Mouse (Mus musculus) embryonic facial prominence, embryonic 11.5 days (tissue): Measurements from ENCODE around the gene Kcnd3. TPM values are rescaled to one million over a fixed set of nuclear protein-coding genes. Genes with fewer than 3 reads are reported as not detected.

Experiments
- ATAC-seq: fragments of 200-750 bp; cut with Nextera tagmentation; replicated peaks from 2 replicates; pipeline ENCODE4 v1.8.0; 2017; ENCODE audit warnings: low read depth; ENCODE audit not compliant: insufficient number of reproducible peaks, low FRiP score, low TSS enrichment
- DNase-seq: peaks from one replicate; pipeline ENCODE4 v3.0.0-alpha.2; 2015; ENCODE audit warnings: low spot score
- H3K27ac ChIP-seq: fragments of 300-500 bp; sonication (generic); replicated peaks from 2 replicates; pipeline ENCODE4 v1.5.1; 2014; ENCODE audit warnings: mild to moderate bottlenecking, low read depth, low read length, control low read depth
- H3K27me3 ChIP-seq: fragments of 300-500 bp; sonication (generic); 2 replicates; pipeline ENCODE4 v1.6.1; 2014; ENCODE audit warnings: mild to moderate bottlenecking, low read length, moderate library complexity, mixed read lengths; ENCODE audit not compliant: control insufficient read depth, insufficient read depth
- H3K36me3 ChIP-seq: fragments of 300-500 bp; sonication (generic); replicated peaks from 2 replicates; pipeline ENCODE4 v1.6.1; 2014; ENCODE audit warnings: low read depth, mild to moderate bottlenecking, low read length, moderate library complexity, mixed read lengths; ENCODE audit not compliant: control insufficient read depth, insufficient read depth
- H3K4me1 ChIP-seq: fragments of 300-500 bp; sonication (generic); 2 replicates; pipeline ENCODE4 v1.6.1; 2014; ENCODE audit warnings: low read length, mixed read lengths; ENCODE audit not compliant: control insufficient read depth, insufficient read depth
- H3K4me2 ChIP-seq: fragments of 300-500 bp; sonication (generic); 2 replicates; pipeline ENCODE4 v1.6.1; 2014; ENCODE audit warnings: low read depth, mild to moderate bottlenecking, control low read depth, low read length, moderate library complexity
- H3K4me3 ChIP-seq: fragments of 300-500 bp; sonication (generic); 2 replicates; pipeline ENCODE4 v1.5.1; 2014; ENCODE audit warnings: low read depth, low read length, control low read depth
- H3K9ac ChIP-seq: fragments of 300-500 bp; sonication (generic); replicated peaks from 2 replicates; pipeline ENCODE4 v1.6.1; 2014; ENCODE audit warnings: mild to moderate bottlenecking, control low read depth, low read length
- H3K9me3 ChIP-seq: fragments of 300-500 bp; sonication (generic); replicated peaks from 2 replicates; pipeline ENCODE4 v1.6.1; 2016; ENCODE audit warnings: mild to moderate bottlenecking, low read length, inconsistent platforms, mixed read lengths; ENCODE audit not compliant: control insufficient read depth
- WGBS: fragments of 180-500 bp; shearing (Covaris S2); extraction: QIAGEN DNeasy Blood & Tissue Kit; methylation state at CpG from one replicate; pipeline ENCODE4 v1.1.7; 2014; 5-methylcytosine and 5-hydroxymethylcytosine counted together
- polyA plus RNA-seq: library from polyadenylated mRNA; unstranded; fragments of >200 nt; fragmentation: Nextera tagmentation; extraction: Ambion mirVana; gene quantifications from 2 replicates; pipeline ENCODE4 v1.2.1, GENCODE M21; 2014

The Kcnd3 gene
- polyA plus RNA-seq, 1 experiment from 2014 or later = 0.59 TPM

DNA sequence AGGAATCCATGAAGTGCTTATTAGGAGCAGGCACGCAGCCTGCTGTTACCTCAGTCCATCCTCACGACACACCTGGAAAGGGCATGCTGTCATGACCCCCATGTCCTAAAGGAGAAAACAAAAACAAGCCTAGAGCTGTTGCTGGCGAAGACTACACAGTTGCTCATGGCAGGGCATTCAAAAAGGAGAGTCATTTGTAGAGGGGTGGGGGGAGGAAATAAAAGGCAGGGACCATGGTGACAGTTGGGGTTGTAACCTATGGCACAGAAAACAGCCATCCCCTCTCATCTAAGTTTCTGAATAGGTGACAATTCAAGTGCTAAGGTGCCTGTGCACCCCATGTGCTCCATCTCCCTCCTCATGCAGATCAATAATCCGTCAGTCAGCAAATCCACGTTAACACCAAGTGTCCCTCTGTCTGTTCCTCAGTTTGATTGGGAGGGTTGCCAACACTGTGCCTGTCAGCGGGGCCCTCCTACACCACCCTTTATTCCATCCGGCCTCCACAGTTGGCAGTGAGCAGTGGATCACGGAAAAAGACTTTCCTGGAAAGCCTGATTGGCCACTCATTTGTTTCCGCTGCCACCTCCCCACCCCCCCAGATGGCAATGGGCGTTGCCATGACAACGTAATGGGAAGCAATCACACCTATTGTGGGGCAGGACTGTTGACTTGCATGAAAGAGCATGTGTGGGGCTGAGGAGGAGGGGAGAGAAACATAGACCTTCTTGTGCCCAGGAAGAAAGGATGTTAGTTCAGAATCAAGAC is 78.4 kb downstream of the Kcnd3 start:
- H3K4me1 ChIP-seq = peaks cover 7% of the 10 kb centered on the region

DNA sequence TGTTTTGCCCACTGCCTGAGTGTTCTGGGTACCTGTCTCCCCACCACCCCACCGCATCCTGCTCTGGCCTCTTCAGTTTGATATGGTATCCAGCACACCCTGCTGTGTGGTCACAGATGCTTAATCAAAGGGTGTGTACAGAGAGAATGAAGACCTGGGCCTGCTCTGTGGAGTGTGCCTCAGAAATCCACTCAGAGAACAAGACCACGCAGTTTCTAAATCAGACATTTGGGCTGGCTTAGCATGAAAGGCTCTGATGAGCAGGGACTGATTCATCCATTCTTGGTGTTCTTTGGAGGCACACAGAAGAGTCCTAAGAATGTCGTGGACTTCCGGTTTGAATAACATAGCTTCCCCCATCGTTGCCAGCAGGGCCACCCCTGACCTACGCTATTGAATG is 86.3 kb downstream of the Kcnd3 start:
- 63% methylated on average over 6 of the region's 6 CpGs for WGBS
- no peak for ATAC-seq

More for the DNA sequence above, 78.4 kb downstream of the Kcnd3 start:
- no peaks in the 10 kb centered on the region for H3K9me3 ChIP-seq
- H3K4me2 ChIP-seq = no peak overlapping the region
- peak; percentile 75 for DNase-seq
- no peaks in the 10 kb centered on the region for H3K36me3 ChIP-seq
- WGBS = 19% methylated on average over 11 of the region's 11 CpGs
- peak; percentile 64 for ATAC-seq
- no peaks in the 10 kb centered on the region for H3K27me3 ChIP-seq
- no peak overlapping the region for H3K27ac ChIP-seq
- no peak overlapping the region for H3K9ac ChIP-seq
- no peak overlapping the region for H3K4me3 ChIP-seq

DNA sequence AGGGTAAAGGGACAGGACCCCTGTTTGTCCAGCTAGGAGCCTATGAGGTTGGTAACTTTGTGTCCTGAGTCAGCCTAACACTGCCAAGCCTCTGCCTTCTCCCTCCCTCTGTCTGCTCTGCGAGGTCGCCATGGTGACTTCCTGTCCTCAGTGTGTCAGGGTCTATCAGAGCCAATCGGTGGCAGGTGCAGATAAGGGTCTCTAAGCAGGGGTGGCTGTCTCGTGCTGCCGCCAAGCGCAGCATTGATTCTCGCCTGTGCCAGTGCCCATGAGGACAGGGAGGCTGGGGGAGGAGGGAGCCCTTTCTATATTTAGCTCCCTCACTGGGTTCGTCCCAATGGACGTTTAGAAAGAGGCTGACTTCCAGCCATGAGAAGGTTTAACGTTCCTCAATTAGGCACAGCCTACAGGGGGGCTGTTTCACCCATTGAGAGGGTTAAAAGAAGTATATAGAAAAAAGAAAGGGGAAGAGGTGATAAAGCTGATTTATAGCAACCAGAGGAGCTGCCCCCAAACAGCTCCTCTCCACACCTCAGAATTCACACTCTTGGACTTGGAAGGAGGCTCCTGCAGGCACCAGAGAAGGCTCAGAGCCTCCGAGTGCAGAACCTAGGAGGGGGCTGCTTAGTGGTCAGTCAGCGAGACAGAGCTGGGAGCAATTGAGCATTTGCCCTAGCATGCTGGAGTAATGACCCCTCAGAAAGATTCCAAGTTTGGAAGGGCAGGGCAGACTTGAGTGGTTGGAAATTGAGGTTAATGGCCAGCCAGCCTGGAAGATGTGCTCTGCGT is 86.9 kb downstream of the Kcnd3 start:
- Histone ChIP-seq H3K4me1 (no peaks in the 10 kb centered on the region), H3K4me3 (no peak overlapping the region), H3K27me3 (no peaks in the 10 kb centered on the region), H3K27ac (no peak overlapping the region), H3K9me3 (no peaks in the 10 kb centered on the region), H3K36me3 (no peaks in the 10 kb centered on the region), H3K9ac (no peak overlapping the region), H3K4me2 (no peak overlapping the region)
- DNase-seq (no peak), ATAC-seq (peak; percentile 60; the same call in 1 of the 2 replicates)
- WGBS = 27% methylated on average over 13 of the region's 13 CpGs

More for the DNA sequence above, 86.3 kb downstream of the Kcnd3 start:
- no peaks in the 10 kb centered on the region for H3K9me3 ChIP-seq
- H3K4me2 ChIP-seq = no peak overlapping the region
- H3K4me1 ChIP-seq = no peaks in the 10 kb centered on the region
- no peak overlapping the region for H3K9ac ChIP-seq
- no peak overlapping the region for H3K27ac ChIP-seq
- no peak overlapping the region for H3K4me3 ChIP-seq
- no peaks in the 10 kb centered on the region for H3K27me3 ChIP-seq
- no peak for DNase-seq
- no peaks in the 10 kb centered on the region for H3K36me3 ChIP-seq

DNA sequence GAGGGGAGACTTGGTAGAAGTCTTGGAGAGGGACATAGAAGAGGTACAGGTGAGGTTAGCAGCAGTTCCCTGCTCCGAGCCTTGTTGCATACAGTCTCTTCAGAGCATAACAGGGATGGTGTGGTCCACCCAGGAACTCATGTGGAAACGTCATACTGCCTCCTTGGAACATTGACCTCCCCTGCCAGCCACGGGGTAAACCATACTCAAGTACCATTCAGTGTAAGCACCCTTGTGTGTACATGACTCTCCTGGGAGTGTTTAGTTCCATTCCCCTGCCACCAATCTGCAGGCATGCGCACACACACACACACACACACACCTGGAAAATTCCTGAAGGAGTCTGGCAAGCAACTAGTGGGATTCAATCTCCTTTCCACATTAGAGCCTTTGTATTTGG is 90.6 kb downstream of the Kcnd3 start:
- no peaks in the 10 kb centered on the region for H3K36me3 ChIP-seq
- no peaks in the 10 kb centered on the region for H3K9me3 ChIP-seq
- WGBS = 72% methylated on average over 4 of the region's 4 CpGs
- no peak for ATAC-seq
- H3K27ac ChIP-seq = no peak overlapping the region
- no peak overlapping the region for H3K9ac ChIP-seq
- H3K4me1 ChIP-seq = no peaks in the 10 kb centered on the region
- no peak overlapping the region for H3K4me2 ChIP-seq
- DNase-seq = no peak
- H3K4me3 ChIP-seq = no peak overlapping the region
- H3K27me3 ChIP-seq = no peaks in the 10 kb centered on the region

DNA sequence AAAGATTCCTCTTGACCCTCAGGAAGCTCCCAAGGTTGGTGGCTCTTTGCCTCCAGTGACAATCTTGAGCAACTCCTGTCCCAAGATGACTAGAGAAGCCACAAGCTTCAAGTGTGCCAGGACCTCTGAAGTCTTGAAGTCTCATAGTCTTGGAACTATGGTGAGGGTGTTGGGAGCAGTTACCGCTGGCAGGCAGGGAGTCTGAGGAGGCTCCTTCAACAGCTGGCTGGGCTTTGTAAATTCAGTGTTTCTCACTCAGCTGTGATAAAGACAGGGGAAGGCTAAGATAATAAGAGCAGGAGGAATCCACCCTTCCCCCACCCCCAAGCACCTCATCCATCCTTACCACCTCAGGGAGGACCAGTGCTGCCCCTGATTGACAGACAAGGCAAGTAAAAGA is 92.0 kb downstream of the Kcnd3 start:
- WGBS = 93% methylated on average over 1 of the region's 1 CpGs
- DNase-seq = no peak
- Histone ChIP-seq H3K4me2 (no peak overlapping the region), H3K27me3 (no peaks in the 10 kb centered on the region), H3K36me3 (no peaks in the 10 kb centered on the region), H3K9me3 (no peaks in the 10 kb centered on the region), H3K9ac (no peak overlapping the region), H3K4me1 (no peaks in the 10 kb centered on the region), H3K27ac (no peak overlapping the region), H3K4me3 (no peak overlapping the region)
- no peak for ATAC-seq

DNA sequence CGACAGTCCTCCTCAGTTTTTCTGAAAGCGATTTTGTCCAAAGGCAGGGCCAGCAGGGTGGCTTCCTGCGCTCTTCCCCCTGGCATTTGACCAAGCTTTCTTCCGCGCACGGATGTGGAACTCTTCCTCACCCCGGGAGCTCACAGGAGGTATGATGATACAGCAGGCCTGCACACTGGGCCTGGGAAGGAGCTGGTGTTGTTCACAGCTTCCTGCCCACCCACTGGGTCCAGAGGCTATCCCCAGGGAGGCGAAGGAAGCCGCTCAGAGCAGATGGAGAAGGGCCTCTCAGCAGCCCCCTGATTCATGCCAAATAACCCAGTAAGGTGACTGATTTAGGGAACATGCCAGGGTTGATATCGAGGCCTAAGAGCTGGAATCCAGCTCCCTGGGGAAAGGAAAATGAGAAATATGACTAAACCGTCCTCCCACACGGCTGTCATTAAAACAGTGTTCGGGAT is 94.5 kb downstream of the Kcnd3 start:
- WGBS = 44% methylated on average over 13 of the region's 13 CpGs
- Histone ChIP-seq H3K4me1 (no peaks in the 10 kb centered on the region), H3K36me3 (no peaks in the 10 kb centered on the region), H3K27ac (no peak overlapping the region), H3K9me3 (no peaks in the 10 kb centered on the region), H3K4me2 (no peak overlapping the region), H3K27me3 (no peaks in the 10 kb centered on the region), H3K9ac (no peak overlapping the region), H3K4me3 (no peak overlapping the region)
- DNase-seq = no peak
- no peak for ATAC-seq

DNA sequence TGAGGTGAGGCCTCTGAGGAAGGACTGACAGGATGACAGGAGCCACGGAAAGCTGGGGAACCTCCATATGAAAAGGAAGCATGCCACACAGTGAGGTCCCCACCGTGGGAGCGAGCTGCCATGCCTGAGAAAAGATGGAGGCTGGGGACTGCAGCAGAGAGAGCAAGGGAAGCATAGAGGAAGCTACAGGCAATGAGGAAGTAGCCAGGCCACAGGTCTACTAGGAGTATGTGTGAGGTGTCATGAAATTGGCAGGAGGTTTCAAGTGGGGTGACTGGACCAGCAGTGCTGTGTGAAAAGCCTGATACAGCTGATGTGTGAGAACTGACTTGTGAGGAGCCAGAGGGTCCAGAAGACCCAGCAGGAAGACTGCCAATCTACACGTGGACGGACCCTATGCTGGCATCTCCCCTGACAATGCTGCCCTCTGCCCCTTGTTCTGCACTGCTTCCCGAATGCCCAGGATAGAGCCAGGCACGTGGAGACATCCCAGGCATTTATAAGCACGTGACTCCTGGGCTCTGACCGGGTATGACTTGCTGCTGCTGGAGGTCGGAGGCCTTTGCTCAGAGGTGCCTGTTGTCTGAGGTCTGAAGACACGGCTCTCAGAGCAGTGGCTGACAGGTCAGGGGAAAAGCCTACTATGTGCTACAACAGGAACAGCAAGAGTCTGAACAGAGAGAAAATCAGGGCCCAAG is 96.1 kb downstream of the Kcnd3 start:
- Histone ChIP-seq H3K4me2 (no peak overlapping the region), H3K9ac (no peak overlapping the region), H3K27me3 (no peaks in the 10 kb centered on the region), H3K9me3 (no peaks in the 10 kb centered on the region), H3K27ac (no peak overlapping the region), H3K36me3 (no peaks in the 10 kb centered on the region), H3K4me1 (no peaks in the 10 kb centered on the region), H3K4me3 (no peak overlapping the region)
- DNase-seq (no peak), ATAC-seq (no peak)
- 76% methylated on average over 11 of the region's 11 CpGs for WGBS
